Mouse (Mus musculus): ENCODE measurements around the gene Actn4. TPM values are rescaled to one million over a fixed set of nuclear protein-coding genes. Genes with fewer than 3 reads are reported as not detected.

The Actn4 gene
- total RNA-seq, 2 experiments from 2014 or later, result 64.7 to 66.4 TPM

DNA sequence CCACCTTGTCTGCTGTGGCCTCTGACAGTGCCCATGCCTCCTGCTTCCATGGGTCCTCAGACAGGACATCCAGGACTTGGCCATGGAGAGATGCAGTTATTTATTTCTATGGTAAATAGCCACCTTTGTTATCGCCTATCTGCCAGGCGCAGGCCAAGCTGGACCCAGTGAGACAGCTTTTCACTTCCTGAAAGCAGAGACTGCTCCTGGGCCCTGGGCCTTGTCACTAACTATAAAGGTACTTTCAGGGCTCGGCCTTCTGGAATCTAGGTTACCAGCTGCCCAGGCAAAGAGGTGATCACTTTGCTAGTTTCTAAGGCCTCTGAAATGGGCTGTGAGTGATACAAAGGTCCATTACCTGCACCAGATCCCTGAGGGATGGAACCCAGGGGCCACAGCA, 37.3 kb downstream of the Actn4 start:
- no peak for DNase-seq

DNA sequence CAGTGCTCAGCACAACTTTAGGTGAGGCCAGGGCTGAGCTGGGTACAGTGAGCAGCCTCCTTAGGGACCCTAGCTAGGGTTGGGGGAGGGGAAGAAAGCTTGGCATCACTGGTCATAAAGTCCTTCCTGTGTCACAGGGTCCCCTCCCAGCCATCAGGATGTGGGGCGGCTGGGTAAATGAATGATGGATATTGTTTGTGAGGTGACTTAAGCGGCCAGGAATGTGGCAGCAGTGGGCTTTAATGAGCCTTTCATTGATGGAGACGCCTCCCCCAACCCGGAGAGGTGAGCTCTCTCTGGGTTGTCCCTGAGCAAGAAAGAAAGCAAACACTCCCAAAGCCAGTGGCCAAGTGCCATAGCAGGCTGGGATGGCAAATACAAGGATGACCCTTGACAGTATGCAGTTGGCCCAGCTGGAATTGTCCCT, 38.3 kb downstream of the Actn4 start:
- DNase-seq, result peak in 1 of 2 experiments; percentile 72

DNA sequence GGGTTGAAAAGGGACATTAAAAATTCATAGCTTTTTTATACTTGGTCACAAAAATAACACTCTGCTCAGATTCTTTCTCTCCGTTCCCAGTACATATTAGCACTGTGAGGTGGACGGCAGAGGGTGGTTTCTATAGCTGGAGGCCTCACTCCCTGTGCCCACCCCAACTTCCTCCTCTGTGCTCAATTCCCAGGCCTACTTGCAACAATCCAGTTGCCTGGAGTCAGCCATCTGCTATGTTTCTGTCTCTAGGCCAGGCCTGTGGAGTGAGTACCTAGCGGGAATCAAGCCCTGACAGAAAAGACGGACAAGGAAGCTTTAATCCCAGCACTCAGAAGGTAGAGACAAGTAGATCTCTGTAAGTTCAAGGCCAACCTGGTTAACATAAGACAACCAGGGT, 39.5 kb downstream of the Actn4 start:
- DNase-seq, result no peak

DNA sequence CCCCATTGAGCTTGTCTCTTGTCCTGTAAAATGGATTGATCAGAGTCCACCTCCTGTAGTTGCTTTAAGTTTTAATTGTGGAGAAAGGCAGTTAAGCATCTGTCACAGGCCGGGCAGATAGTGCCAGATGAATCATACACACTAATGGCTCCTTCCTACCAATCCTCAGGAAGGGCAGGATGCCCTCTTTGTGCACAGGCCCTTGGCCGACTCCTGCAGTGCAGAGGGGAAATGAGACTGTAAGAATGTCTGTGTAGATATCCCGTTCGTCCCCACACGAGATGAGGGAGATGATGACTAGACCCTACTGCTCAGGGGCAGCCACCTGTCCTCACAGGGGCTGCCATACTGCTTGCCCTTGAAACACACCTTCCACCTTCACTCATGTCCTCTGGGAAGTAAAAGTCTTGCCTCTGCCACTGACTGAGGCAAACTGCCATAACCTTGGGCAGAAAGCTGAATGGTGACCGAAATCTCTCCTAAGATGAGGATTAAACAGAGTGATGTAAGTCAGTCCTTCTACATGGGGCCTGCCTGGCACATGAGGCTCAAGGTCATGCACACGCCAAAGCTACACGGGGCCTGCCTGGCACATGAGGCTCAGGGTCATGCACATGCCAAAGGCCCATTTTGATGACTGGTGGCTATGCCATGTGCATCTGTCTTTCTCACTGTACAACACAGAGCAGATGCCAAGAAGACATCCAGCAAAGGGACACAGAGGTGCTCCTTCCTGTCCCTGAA, 40.2 kb downstream of the Actn4 start:
- DNase-seq, result no peak

DNA sequence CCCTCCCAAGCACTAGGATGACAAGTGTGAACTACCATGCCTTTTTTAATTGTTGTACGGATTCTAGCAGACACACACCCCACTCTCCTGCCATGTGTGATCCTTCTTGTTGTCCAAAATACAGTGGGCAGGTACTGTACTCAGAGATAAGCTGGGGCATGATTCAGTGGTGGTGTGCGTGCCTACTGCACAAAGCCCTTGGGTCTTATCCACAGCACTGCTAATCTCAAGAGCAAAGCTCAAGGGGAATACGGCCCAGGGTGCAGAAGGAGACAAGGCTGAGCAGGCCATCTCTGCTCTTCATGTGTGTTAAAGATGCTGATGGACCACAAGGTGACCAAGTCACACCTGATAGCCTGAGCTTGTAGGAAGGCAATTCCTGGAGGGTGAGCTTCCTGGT, 41.0 kb downstream of the Actn4 start:
- DNase-seq, result no peak

DNA sequence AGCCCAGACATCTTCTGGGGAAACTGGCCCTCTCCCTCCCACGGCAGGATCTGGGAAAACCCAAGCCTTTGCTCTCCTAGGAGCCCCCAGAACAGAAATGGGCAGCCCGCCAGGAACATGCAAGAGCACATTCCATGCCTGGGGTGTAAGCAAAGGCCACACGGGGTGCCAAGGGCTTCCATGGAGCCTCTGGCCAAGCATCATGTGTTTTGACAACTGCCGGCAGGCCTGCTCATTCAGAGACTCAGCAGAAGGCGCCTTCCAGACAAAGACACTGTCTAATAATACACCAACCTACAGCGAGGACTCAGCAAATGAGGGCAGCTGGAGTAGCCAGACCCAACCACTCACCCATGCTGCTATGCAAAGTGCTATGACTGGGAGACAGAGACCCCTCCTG, 42.3 kb downstream of the Actn4 start:
- DNase-seq, result peak; percentile 88 to 91

DNA sequence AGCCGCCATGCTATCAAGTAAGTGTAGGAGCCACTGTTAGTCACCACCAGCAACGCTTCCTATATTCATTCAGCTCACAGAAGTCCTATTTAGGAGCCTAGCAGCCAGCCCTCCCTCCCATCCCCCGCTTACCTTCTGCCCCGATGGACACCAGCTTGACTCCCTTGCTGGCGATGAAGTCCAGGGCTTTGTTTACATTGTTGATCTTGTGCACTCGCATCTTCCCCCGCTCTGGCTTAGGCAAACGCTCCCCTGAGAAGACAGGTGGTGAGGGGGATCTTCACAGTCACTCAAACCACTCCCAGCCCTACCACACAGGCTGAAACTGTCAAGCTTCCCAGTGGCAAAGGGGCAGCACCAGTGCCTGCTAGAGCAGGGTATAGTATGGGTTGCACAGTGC, 43.6 kb downstream of the Actn4 start:
- no peak for DNase-seq

DNA sequence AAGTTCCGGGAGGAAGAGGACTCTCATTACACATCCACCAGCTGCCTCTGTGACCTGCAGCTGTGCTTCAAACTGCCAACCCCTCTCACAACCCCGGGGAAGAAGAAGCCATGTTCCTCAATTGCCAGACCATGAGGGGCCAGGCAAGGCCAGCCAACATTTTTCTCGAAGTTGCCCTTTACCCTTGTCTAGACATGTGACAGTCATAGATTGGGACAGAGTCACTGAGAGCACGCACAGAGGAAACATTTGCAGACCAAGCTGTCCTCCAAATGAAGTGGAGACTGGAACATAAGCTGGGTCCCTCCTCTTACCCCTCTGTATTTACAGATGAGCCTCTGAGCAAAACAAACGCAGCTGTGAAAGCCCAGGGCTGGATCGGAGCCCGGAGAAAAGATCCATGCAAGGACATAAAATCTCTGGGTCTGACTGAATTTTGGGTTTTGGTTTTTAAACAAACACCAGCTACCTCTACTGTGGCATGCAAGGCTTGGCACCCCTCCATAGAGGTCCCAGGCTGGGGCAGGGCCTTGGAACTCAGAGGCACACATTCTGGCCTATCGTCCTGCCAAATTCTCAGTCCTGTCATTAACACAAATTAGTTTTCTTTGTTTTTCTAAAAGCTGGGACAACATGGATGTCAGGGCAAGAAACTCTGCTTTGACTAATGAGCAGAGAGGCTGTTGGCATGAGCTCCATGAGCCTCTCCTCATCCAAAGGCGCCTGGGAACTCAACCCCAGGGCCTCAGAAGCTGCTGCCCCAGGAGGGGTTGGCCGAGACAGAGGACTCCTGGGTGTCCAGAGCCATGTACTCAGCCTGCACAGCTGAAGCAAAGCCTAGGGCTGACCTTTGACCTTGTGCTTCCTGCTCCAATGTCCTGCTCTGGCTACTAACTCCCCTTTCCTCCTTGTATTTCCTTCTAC, 44.4 kb downstream of the Actn4 start:
- DNase-seq, result peak; percentile 74 to 80

DNA sequence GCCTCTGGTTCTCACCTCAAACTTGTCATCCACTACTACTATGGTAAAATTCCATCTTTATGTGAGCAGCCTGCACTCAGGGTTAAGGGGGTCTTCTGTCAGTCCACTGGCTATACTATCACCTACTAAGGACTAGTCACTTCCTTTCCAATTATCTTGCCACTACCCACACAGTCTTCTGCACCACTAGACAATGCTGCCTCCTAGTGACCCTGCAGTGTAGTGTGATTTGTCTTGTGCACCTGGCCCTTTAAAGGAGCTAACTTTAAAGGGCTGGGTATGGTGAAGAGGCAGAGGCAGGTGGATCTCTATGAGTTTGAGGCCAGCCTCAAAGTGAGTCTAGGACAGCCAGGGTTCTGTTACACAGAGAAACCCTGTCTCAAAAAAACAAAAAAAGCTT, 45.6 kb downstream of the Actn4 start:
- DNase-seq, result no peak

DNA sequence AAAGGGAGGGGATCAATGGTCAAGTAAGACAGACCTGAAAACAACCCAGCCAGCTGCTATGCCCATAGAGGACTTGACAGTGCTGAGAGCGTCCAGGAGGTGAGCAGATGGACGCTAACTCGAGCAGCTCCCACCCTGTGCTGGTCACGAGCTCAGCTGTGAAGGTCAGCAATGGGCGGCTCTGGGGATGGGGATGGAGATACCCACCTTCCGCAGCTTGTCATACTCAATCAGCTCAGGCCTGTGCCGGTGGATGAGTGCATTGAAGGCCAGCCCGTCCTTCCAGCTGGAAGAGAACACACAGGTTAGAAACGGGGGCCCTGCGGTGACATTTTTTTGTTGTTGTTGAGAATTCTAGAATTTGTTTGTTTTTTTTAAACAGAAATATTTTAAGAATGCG, 49.0 kb downstream of the Actn4 start:
- DNase-seq, result no peak

DNA sequence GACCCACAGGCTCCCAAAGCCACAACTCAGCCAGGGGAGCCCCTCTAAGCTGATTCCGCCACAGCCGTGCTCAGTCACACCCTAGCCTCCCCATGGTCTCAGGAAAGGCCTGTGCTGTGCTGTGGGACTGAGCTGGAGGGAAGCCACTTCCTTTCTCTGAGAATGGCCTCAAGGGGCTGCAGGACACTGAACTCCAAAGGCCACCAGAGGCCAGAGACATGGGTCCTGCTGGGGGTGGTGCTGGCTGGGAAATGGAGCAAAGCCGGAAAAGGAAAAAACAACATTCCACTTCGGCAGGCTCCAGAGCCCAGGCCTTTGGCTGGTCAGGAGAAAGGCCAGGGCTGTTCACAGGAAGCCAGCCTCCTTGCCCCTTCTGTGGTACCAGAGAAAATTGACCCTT, 50.5 kb downstream of the Actn4 start:
- peak; percentile 75 to 93 for DNase-seq

DNA sequence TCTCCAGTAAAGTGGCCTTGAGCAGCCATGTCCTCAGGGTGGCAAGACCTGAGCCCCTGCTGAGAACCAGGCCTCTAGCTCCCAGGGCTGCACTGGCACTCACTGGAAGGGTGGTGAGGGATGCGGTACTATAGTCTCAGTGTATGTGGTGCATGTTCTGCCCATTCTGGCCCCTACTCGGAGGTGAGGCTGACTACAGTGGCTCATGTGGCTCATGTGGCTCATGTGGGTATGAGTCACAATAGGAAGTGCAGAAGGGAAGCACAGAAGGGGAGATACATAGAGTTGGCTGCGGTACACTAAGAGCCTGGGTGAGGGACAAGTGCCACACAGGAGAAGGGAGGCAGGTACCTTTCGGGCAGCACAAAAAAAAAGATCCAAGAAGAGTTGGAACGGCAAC, 54.9 kb downstream of the Actn4 start:
- DNase-seq, result no peak

DNA sequence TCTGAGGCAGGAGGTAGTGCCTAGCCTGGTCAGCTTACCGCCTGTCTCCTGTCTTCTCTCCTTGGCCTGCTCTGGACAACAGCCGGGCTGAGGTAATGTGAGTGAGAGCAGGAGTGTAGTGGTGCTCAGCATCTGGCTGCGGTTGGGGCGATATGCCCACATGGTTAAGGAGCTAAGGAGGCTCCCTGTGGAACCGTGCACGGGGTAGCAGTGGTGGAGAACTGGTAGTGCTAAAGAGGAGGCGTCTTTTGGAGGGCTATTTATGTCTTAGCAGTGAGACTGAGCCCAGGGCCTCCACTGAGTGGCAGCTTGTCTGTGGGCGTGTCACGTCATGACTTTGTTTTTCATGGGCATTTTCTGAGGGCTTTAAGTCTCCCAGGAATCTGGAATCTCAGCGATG, 58.4 kb downstream of the Actn4 start:
- DNase-seq, result no peak

DNA sequence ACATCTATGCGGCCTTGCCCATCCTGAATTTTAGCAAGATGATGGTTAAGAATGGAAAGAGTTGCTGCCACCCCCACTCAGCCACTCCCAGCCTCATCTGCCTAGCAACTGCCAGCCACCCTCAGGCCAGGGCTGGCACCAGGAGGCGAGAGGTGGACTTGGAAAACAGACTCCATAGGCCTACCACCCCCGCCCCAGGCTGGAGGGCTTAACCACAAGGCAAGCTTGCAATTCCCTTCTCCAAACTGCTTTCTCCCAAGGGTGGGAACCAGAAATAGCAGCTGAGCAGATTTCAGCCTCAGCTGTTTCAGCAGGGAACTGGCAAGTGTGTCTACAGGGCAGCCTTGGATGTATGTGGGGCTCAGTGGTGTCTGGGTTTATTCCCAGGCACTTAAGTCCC, 59.3 kb downstream of the Actn4 start:
- no peak for DNase-seq

DNA sequence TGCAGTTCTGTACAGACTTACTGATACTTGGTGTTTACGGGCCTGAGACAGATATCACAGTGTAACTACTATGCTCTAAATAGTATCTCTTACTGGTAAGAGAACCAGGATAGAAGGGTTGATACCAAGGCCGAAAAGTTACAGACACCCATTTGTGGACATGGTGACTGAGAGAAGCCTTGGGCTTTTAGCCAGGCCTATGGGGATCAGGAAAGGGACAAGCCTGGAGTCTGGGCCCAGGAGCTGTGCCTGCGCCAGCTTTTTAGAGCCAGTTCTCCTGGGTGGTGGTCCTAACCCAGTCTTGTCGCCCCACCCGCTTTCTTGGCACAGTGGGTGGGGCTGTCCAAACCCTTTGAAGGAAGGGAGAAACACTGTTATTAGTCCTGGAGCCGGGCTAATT, 60.0 kb downstream of the Actn4 start:
- DNase-seq, result no peak

DNA sequence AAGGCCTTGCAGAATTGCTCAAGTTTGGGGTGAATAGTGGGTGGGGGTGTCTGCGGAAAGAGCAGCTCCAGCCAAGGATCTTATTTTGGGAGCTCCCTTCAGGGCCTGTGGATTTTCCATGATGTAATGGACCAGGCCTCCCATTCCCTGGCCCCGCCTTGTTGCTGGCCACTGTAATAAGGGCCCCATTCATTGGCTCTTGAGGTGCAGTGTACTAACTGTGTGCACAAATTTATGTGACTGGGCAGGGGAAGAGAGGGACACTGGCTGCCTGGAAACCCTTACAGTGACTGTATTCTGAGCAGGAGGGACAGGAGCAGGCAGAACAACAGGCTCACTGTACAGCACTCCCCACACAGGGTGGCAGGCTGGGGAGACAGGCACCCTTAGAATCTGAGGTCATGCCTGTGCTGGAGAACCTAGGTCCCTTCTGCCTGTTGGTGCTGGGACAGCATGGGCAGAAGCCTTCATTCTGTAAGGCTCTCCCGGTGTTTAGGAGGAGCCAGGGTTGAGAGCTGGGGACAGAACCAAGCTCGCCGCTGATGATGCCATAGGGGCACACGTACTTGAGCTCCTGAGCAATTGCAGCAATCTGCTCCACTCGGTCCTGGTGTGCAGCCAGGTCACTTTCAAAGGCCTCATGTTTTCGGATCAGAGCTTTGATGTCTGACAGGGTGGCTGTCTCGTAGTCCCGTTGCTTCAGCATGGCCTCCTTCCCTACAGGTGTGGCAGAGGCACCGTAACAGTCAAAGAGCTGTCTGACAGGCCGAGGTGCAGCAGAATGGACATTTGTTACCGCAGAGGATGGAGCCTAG, 60.6 kb downstream of the Actn4 start:
- peak; percentile 78 to 85 for DNase-seq

DNA sequence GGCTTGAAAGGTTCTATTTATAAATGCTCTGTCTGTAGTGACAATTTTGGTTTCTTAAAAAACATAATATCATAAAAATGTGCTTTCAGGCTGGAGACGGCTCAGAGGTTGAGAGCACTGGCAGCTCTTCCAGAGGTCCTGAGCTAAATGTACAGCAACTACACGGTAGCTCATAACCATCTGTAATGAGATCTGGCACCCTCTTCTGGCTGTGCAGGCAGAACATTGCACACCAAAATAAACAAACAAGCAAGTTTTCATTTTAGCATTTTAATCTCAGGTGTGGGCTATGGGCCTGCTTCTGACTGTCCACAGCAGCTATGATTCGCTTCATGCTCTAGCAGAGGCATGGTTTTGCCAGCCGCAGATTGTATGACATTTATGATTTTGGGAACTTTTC, 62.2 kb downstream of the Actn4 start:
- no peak for DNase-seq

DNA sequence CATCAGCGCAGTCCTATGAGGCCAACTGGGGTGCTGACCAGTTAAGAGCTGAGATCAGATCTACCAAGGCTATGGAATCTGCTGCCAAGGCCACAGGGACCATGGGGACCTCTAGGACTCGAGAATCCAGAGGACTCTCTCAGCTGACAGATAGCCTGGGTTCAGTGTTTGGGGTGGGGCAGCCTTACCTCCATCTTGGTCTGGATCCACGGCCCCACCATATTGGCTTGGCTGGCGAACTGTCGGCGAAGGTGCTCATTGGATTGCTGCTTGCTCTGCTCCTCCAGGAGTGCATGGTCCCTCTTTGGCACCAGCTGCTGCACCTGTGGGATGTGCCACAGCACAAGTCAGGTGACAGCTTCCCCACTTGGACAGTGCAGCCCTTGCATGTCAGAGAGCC, 64.5 kb downstream of the Actn4 start:
- DNase-seq, result no peak

DNA sequence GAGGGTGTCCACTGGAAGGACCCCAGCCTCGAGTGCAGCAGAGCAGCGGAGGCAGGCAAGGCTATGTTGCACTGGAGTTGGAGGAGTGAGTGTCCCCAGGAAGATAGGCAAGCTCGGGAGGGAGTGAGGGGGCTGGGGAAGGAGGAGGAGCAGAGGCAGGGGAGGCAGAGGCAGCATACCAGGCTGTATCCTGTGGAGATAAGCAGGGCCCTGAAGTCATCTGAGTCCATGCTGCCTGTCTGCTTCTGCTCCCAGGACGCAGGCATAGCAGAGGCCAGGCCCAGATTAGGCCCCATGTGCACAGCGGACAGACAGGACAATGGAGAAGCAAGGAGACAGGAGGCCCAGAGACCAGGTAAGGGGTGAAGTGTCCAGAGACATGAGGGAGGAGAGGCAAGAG, 67.2 kb downstream of the Actn4 start:
- peak in 1 of 2 experiments; percentile 30 for DNase-seq

DNA sequence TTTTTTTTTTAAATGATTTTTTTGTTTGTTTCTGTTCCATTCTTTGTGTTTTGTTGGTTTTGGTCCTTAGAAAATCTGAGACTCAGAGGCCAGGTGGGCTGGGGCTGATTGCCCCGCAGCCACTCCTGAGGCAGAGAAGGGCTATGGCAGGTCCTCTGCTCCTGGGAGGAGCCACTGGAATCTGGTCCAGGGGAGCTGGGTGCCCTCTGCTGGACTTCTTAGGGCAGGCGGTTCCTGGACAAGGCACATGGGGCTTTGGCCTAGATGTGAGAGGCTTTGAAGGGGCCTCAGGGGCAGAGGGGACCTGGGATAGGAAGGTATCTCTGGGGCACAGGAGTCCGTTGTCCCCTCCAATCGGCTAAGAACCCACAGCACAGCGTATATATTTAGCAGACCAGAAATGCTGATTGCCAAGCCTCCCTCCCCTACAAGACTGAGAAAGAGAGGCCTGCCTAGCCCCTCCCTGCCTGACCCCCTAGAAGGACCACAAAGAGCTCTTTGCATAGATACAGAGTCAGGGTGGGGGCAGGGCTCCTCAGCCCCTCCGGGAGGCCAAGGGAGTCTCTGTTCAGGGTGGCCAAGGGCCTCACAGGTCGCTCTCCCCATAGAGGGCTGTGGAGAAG, 68.4 kb downstream of the Actn4 start:
- DNase-seq, result peak; percentile 65 to 67

DNA sequence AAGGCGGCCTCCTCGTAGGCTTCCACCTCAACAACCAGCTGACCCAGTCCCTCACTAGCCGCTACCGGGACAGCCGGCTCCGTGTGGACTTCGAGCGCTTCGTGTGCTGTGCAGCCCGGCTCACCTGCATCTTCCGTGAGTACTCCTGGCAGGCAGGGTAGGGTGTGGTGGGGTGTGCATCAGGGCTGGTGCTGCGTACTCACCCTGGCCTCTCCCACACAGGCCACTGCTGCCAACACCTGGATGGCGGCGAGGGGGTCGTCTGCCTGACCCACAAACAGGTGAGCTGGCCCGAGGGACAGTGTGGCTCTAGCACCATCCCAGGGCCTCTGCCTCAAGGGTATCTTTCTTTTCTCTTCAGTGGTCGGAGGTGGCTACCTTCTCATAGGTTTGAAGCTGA, 69.5 kb downstream of the Actn4 start:
- no peak for DNase-seq

DNA sequence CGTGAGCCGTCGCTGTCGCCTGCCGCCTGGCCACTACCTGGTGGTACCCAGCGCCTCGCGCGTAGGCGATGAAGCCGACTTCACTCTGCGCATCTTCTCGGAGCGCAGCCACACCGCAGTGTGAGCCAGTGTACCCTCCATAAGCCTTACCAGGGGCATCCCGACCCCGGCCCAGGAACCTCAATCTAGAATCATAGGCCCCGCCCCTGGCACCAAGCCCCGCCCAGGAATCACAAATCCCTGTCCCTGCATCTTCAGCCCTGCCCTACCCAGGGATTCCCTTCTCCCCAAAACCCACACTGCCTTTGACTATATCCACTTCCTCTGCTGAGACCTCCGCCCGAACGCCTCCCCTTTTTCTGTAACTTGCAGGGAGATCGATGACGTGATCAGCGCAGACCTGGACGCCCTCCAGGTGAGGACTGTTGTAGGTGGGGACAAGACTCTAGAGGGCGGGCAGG, 73.4 kb downstream of the Actn4 start:
- DNase-seq, result peak in 1 of 2 experiments; percentile 33
